Mouse (Mus musculus): ENCODE measurements around the gene Nudt21.

DNA sequence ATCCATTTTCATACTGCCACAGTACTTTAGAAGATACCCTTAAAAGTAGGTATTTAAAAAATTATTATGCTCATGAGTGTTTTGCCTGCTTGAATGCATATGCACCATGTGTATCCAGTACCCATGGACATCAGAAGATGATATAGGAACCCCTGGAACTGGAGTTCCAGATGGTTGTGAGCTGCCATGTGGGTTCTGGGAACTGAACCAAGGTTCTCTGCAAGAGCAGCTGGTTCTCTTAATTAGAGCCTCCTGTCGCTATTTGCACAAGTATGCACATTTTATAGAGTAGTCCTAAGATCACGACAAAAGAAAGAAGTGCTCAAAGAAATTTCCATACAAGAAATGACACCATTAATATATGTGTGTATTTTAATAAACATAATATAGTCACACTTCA lies 11.0 kb upstream of the Nudt21 start:
- no peak for TF ChIP-seq CTCF (IDR thresholded peaks at IDR 0.05; ENCODE audit: borderline replicate concordance, insufficient read depth, low read length)
- no peak for TF ChIP-seq POLR2A (IDR thresholded peaks at IDR 0.05; ENCODE audit: low read depth, low read length)
